Mouse (Mus musculus) CH12.LX (cell line): Measurements from ENCODE around the gene Tsks.

Source experiments
- CHD1 ChIP-seq: IDR thresholded peaks from 2 replicates; pipeline ENCODE4 v1.6.1; 2012; ENCODE audit warnings: low read depth, low read length, improper control_type of control experiment, inconsistent platforms
- CTCF ChIP-seq, 2 experiments: IDR thresholded peaks in 1 of 2; conservative IDR thresholded peaks in 1 of 2; 2 replicates each; pipeline ENCODE4 v1.5.1; 2011 to 2012; ENCODE audit warnings: low read depth in 2 of 2, low read length in 2 of 2, improper control_type of control experiment in 1 of 2, inconsistent platforms in 1 of 2, mild to moderate bottlenecking in 1 of 2, moderate library complexity in 1 of 2
- EP300 ChIP-seq: IDR thresholded peaks from 2 replicates; pipeline ENCODE4 v1.6.1; 2011; ENCODE audit warnings: low read length, improper control_type of control experiment
- GABPA ChIP-seq: IDR thresholded peaks from 2 replicates; pipeline ENCODE4 v1.6.1; 2012; ENCODE audit warnings: low read depth, low read length, improper control_type of control experiment, inconsistent platforms; ENCODE audit not compliant: insufficient replicate concordance
- HCFC1 ChIP-seq: IDR thresholded peaks from 2 replicates; pipeline ENCODE4 v1.6.1; 2012; ENCODE audit warnings: low read depth, mild to moderate bottlenecking, inconsistent platforms, low read length, improper control_type of control experiment
- MAFK ChIP-seq: IDR thresholded peaks from 2 replicates; pipeline ENCODE4 v1.6.1; 2011; ENCODE audit warnings: low read length, improper control_type of control experiment; ENCODE audit not compliant: insufficient replicate concordance
- NRF1 ChIP-seq: IDR thresholded peaks from 2 replicates; pipeline ENCODE4 v1.6.1; 2014; ENCODE audit warnings: low read depth, mild to moderate bottlenecking, inconsistent platforms, low read length, improper control_type of control experiment, moderate library complexity
- POLR2A ChIP-seq: IDR thresholded peaks from 2 replicates; pipeline ENCODE4 v1.6.1; 2011; ENCODE audit warnings: low read depth, mild to moderate bottlenecking, improper control_type of control experiment, low read length
- TCF12 ChIP-seq: IDR thresholded peaks from 2 replicates; pipeline ENCODE4 v1.6.1; 2014; ENCODE audit warnings: low read depth, mild to moderate bottlenecking, inconsistent platforms, low read length, improper control_type of control experiment
- ZC3H11A ChIP-seq: IDR thresholded peaks from 2 replicates; pipeline ENCODE4 v1.6.1; 2012; ENCODE audit warnings: low read depth, mild to moderate bottlenecking, inconsistent platforms, low read length, improper control_type of control experiment

GRCm38 (mm10) chr7:44997940-44998428 lies 55.0 kb downstream of the Tsks start:
- TF ChIP-seq EP300 (no peak), CTCF (conservative IDR thresholded peaks at IDR 0.05 in 1 of 2, IDR thresholded peaks at IDR 0.05 in 1 of 2; ENCODE audit: low read depth in 2 of 2, low read length in 2 of 2) (no peak), POLR2A (no peak), MAFK (no peak), HCFC1 (no peak), GABPA (no peak), TCF12 (no peak), NRF1 (no peak; the same call in 1 of the 2 replicates), CHD1 (0 out of 2 replicates have a peak, but pooled peaks have one; percentile 51), ZC3H11A (no peak)
